Mouse (Mus musculus): ENCODE measurements at regions not wholly inside any gene's neighbourhood (a gene's known extent, or its start where the extent isn't known, plus 50 kb on each side); places are given as distances from the start of the nearest gene placed in this dataset.
A peak's percentile ranks its signal among the peaks of the same experiment; 100 is the strongest.

DNA sequence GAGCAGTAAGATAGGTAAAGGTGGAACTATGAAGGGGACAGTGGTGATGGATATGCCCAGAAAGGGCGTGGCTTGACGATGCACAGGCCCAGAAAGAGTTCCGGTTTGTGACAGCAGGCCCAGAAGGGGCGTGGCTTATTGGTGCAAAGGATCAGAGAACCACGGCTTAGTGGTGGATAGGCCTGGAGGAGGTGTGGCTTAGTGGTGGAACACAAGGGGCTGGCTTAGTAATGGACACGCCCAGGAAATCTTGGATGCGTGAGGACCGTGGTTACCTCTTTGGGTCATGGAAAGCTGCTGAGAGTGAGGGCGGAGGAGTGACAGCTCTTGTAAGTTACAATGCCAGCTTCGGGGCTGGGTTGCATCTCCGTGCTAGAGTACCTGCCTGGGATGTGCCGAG is 58.2 kb upstream of the Gm11733 start:
- TF ChIP-seq CTCF (IDR thresholded peaks at IDR 0.05) (no peak), POLR2A (IDR thresholded peaks at IDR 0.05; ENCODE audit: insufficient read depth, low read depth, low read length) (peak; percentile 75; the same call in 1 of the 2 replicates), EP300 (IDR thresholded peaks at IDR 0.05; ENCODE audit: insufficient read depth, low read depth, low read length) (0 out of 2 replicates have a peak, but pooled peaks have one; percentile 18)
- peak in 1 of 2 experiments; percentile 73 for DNase-seq
- H3K4me1 ChIP-seq (ENCODE audit: control insufficient read depth, insufficient read depth, low read length): peaks cover 5% of the 10 kb centered on the region
- H3K9ac ChIP-seq (ENCODE audit: low read depth, low read length): no peak overlapping the region
- peak overlapping the region; percentile 36 for H3K4me3 ChIP-seq
- H3K79me2 ChIP-seq (replicated peaks; ENCODE audit: control insufficient read depth, insufficient read depth, low read length): no peaks in the 10 kb centered on the region
- intact Hi-C loops (cut with DNase I): no loop called here
- H3K27ac ChIP-seq: peak overlapping the region; percentile 67
- 29% methylated on average over 12 of the region's 12 CpGs for WGBS
- H3K36me3 ChIP-seq (ENCODE audit: control insufficient read depth, insufficient read depth, low read length): no peaks in the 10 kb centered on the region
- no peaks in the 10 kb centered on the region for H3K27me3 ChIP-seq (ENCODE audit: control insufficient read depth, insufficient read depth, low read length)

DNA sequence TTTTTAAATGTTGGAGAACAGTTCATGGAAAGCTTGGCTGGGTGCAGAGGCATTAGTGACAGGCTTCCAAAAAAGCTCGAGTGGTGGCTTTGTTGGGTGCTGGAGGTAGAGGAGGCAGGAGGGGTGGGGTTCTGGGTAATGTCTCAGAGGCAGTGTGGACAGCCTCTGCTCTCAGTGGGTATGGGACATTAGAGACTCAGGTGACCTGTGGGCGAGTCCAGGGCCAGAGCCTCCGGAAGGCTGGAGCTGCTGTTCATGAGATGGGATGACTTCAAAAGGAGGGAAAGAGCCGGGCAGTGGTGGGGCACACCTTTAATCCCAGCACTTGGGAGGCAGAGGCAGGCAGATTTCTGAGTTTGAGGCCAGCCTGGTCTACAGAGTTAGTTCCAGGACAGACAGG is 57.5 kb upstream of the Gm11733 start:
- Histone ChIP-seq H3K4me1 (ENCODE audit: control insufficient read depth, insufficient read depth, low read length) (peaks cover 5% of the 10 kb centered on the region), H3K27ac (peak overlapping the region; percentile 67), H3K4me3 (peak overlapping the region; percentile 36; the same call in 1 of the 2 replicates), H3K9ac (ENCODE audit: low read depth, low read length) (no peak overlapping the region; the same call in 1 of the 2 replicates), H3K27me3 (ENCODE audit: control insufficient read depth, insufficient read depth, low read length) (no peaks in the 10 kb centered on the region), H3K79me2 (replicated peaks; ENCODE audit: control insufficient read depth, insufficient read depth, low read length) (no peaks in the 10 kb centered on the region), H3K36me3 (ENCODE audit: control insufficient read depth, insufficient read depth, low read length) (no peaks in the 10 kb centered on the region)
- 62% methylated on average over 4 of the region's 4 CpGs for WGBS
- no peak for TF ChIP-seq POLR2A (IDR thresholded peaks at IDR 0.05; ENCODE audit: insufficient read depth, low read depth, low read length)
- TF ChIP-seq EP300 (IDR thresholded peaks at IDR 0.05; ENCODE audit: insufficient read depth, low read depth, low read length): no peak
- TF ChIP-seq CTCF (IDR thresholded peaks at IDR 0.05): no peak
- intact Hi-C loops (cut with DNase I): no loop called here
- DNase-seq: no peak

DNA sequence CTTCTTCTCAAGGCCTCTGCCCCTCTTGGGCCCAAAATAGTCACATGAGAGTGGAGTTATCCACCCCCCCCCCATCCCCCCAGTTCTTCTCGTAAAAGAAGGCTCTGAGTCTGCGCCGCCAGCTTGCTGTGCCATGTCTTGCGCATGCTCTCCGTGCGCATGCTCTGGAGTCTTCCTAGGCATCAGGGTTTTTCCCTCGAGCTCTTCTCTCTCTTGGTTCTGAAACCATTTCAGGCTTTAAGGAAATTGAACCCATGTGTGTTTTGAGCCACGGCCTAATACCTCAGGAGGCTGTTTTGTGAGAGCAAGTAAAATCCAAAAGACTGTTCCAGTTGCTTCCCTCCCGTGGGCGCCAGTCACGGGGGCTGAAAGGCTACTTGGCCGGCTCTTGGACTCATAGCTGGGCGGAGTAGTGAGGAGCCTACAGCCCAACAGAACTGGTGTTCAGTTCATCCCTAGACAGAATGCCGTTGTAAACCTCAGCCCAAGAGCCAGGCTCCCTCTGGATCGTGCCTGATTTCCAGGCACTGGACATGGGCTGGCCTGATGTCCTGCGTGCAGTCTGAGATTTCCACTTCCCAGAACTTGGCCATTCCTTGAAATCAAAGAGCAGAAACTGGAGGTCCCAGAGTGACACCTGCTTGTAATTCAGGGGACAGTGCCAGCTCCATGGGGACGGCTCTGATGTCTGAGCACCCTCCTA is 56.2 kb upstream of the Gm11733 start:
- H3K36me3 ChIP-seq (ENCODE audit: control insufficient read depth, insufficient read depth, low read length): no peaks in the 10 kb centered on the region
- H3K9ac ChIP-seq (ENCODE audit: low read depth, low read length): no peak overlapping the region
- DNase-seq: peak in 1 of 2 experiments; percentile 15
- intact Hi-C loops (cut with DNase I): no loop called here
- no peak overlapping the region for H3K4me3 ChIP-seq
- H3K27ac ChIP-seq: peak overlapping the region; percentile 67
- peaks cover 5% of the 10 kb centered on the region for H3K4me1 ChIP-seq (ENCODE audit: control insufficient read depth, insufficient read depth, low read length)
- H3K79me2 ChIP-seq (replicated peaks; ENCODE audit: control insufficient read depth, insufficient read depth, low read length): no peaks in the 10 kb centered on the region
- TF ChIP-seq CTCF (IDR thresholded peaks at IDR 0.05): no peak
- no peak for TF ChIP-seq EP300 (IDR thresholded peaks at IDR 0.05; ENCODE audit: insufficient read depth, low read depth, low read length)
- no peak for TF ChIP-seq POLR2A (IDR thresholded peaks at IDR 0.05; ENCODE audit: insufficient read depth, low read depth, low read length)
- 80% methylated on average over 17 of the region's 17 CpGs for WGBS
- H3K27me3 ChIP-seq (ENCODE audit: control insufficient read depth, insufficient read depth, low read length): no peaks in the 10 kb centered on the region

DNA sequence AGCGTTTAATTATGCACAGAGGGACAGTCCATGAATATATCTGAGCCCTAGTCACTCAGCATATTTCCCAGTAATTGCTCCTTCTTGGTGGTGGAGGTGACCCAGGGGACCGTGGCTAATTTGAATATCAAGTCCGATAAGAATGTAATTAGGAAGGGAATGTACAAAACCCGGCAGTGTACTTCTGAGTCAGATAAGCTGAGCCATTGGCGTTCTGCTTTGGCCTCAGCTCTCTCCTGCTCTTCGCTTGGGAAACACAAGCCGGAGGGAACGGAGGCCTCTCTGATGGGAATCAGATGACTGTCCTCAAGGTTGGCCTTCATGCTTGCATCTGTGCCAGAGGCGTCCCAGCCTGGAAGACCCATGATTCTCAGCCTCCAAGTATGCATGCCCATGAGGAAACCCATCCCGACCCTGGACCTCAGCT is 54.8 kb upstream of the Gm11733 start:
- H3K4me1 ChIP-seq (ENCODE audit: control insufficient read depth, insufficient read depth, low read length): peaks cover 5% of the 10 kb centered on the region
- no peak overlapping the region for H3K4me3 ChIP-seq
- peak; percentile 95; the same call in 1 of the 2 replicates for TF ChIP-seq EP300 (IDR thresholded peaks at IDR 0.05; ENCODE audit: insufficient read depth, low read depth, low read length)
- no peak for TF ChIP-seq CTCF (IDR thresholded peaks at IDR 0.05)
- 0 out of 2 replicates have a peak, but pooled peaks have one; percentile 0 for TF ChIP-seq POLR2A (IDR thresholded peaks at IDR 0.05; ENCODE audit: insufficient read depth, low read depth, low read length)
- peak overlapping the region; percentile 67 for H3K27ac ChIP-seq
- WGBS: 48% methylated on average over 10 of the region's 10 CpGs
- peak overlapping the region; percentile 29; the same call in 1 of the 2 replicates for H3K9ac ChIP-seq (ENCODE audit: low read depth, low read length)
- intact Hi-C loops (cut with DNase I): no loop called here
- no peaks in the 10 kb centered on the region for H3K27me3 ChIP-seq (ENCODE audit: control insufficient read depth, insufficient read depth, low read length)
- H3K36me3 ChIP-seq (ENCODE audit: control insufficient read depth, insufficient read depth, low read length): no peaks in the 10 kb centered on the region
- no peaks in the 10 kb centered on the region for H3K79me2 ChIP-seq (replicated peaks; ENCODE audit: control insufficient read depth, insufficient read depth, low read length)
- DNase-seq: peak; percentile 64 to 81

DNA sequence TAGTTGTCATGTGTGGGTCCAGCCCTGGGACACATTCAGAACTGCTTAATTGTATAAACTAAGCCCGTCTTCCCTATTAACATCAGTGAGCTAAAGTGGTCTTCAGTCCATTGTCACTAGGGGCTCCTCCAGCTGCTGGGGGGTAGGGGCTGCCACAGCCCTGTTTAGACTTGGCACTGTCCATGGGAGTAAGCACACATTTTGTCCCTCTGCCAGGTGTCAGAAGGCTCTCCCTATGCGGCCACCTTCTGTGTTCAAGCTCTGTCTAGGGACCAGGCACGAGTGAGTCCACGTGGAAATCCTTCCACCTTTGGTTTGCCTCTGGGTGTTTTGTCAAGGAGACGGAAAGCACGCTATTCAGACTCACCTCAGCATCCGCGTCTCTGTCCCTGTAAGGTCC is 54.3 kb upstream of the Gm11733 start:
- H3K27ac ChIP-seq: peak overlapping the region; percentile 67
- TF ChIP-seq CTCF (IDR thresholded peaks at IDR 0.05) (no peak), EP300 (IDR thresholded peaks at IDR 0.05; ENCODE audit: insufficient read depth, low read depth, low read length) (peak; percentile 56; the same call in 1 of the 2 replicates)
- peaks cover 5% of the 10 kb centered on the region for H3K4me1 ChIP-seq (ENCODE audit: control insufficient read depth, insufficient read depth, low read length)
- no peaks in the 10 kb centered on the region for H3K79me2 ChIP-seq (replicated peaks; ENCODE audit: control insufficient read depth, insufficient read depth, low read length)
- no peak overlapping the region for H3K4me3 ChIP-seq
- H3K36me3 ChIP-seq (ENCODE audit: control insufficient read depth, insufficient read depth, low read length): no peaks in the 10 kb centered on the region
- intact Hi-C loops (cut with DNase I): no loop called here
- 50% methylated on average over 8 of the region's 8 CpGs for WGBS
- H3K9ac ChIP-seq (ENCODE audit: low read depth, low read length): peak overlapping the region; percentile 29; the same call in 1 of the 2 replicates
- H3K27me3 ChIP-seq (ENCODE audit: control insufficient read depth, insufficient read depth, low read length): no peaks in the 10 kb centered on the region
- DNase-seq: peak in 1 of 2 experiments; percentile 55

DNA sequence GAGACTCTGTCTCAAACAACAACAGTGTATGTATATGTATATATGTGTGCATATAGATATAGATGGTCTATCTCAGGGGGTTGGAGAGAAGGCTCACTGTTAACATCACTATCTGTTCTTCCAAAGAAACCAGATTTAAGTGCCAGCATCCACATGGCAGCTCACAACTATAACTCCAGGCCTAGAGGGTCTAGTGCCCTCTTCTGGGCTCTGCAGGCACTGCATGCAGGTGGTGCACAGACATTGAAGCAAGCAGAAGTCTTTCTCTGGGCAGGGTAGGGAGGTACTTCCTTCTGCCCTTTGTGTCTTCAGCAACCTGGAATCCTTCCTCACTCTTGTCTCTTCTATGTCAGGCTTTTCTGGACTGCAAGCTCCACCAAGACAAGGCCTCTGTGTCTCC is 50.1 kb upstream of the Gm11733 start:
- Histone ChIP-seq H3K79me2 (replicated peaks; ENCODE audit: control insufficient read depth, insufficient read depth, low read length) (no peaks in the 10 kb centered on the region), H3K27me3 (ENCODE audit: control insufficient read depth, insufficient read depth, low read length) (0 out of 2 replicates have a peak, but pooled peaks cover 2% of the 10 kb centered on the region), H3K9ac (ENCODE audit: low read depth, low read length) (no peak overlapping the region), H3K36me3 (ENCODE audit: control insufficient read depth, insufficient read depth, low read length) (no peaks in the 10 kb centered on the region), H3K4me3 (no peak overlapping the region), H3K27ac (no peak overlapping the region), H3K4me1 (ENCODE audit: control insufficient read depth, insufficient read depth, low read length) (peaks cover 3% of the 10 kb centered on the region; the same call in 1 of the 2 replicates)
- no peak for DNase-seq
- TF ChIP-seq POLR2A (IDR thresholded peaks at IDR 0.05; ENCODE audit: insufficient read depth, low read depth, low read length): 0 out of 2 replicates have a peak, but pooled peaks have one; percentile 34
- TF ChIP-seq CTCF (IDR thresholded peaks at IDR 0.05): peak; percentile 66
- TF ChIP-seq EP300 (IDR thresholded peaks at IDR 0.05; ENCODE audit: insufficient read depth, low read depth, low read length): no peak
- intact Hi-C loops (cut with DNase I): no loop called here
